Mouse (Mus musculus) embryonic fibroblast, embryonic 13.5 days (primary cell): ENCODE data around the gene Vmn1r237. TPM values are rescaled to one million over a fixed set of nuclear protein-coding genes. Genes with fewer than 3 reads are reported as not detected.

Source experiments
- H3K27ac ChIP-seq: 2 replicates; pipeline ENCODE4 v1.5.1; 2012; ENCODE audit warnings: low read length, control low read depth, inconsistent platforms; ENCODE audit not compliant: insufficient read depth
- H3K4me1 ChIP-seq: 2 replicates; pipeline ENCODE4 v1.6.1; 2011; ENCODE audit warnings: low read length; ENCODE audit not compliant: control insufficient read depth, insufficient read depth
- H3K4me3 ChIP-seq: 2 replicates; pipeline ENCODE4 v1.5.1; 2011; ENCODE audit warnings: mild to moderate bottlenecking, control low read depth, low read length; ENCODE audit not compliant: insufficient read depth
- CTCF ChIP-seq: IDR thresholded peaks from 2 replicates; pipeline ENCODE4 v1.5.1; 2011; ENCODE audit warnings: mild to moderate bottlenecking, control low read depth, low read length, moderate library complexity, borderline replicate concordance; ENCODE audit not compliant: insufficient read depth
- POLR2A ChIP-seq: IDR thresholded peaks from 2 replicates; pipeline ENCODE4 v1.6.1; 2011; ENCODE audit warnings: low read depth, mild to moderate bottlenecking, control low read depth, low read length, moderate library complexity
- polyA plus RNA-seq: library from polyadenylated mRNA; stranded (reverse); fragments of >200 nt; gene quantifications from 2 replicates; pipeline ENCODE4 v1.2.4, GENCODE M21; 2011; ENCODE audit warnings: low read depth; ENCODE audit not compliant: missing spikeins, insufficient read length

Gene Vmn1r237
- polyA plus RNA-seq: not detected in 2 replicates

GRCm38 (mm10) chr17:21311565-21311964, at the start of gene Vmn1r237:
Vmn1r237 (plus strand) TSS chr17:21311865.
- TF ChIP-seq POLR2A: no peak
- no peak for TF ChIP-seq CTCF
- no peak within 1 kb of the TSS for H3K4me3 ChIP-seq

GRCm38 (mm10) chr17:21272103-21272502, 39.6 kb upstream of the Vmn1r237 start:
- TF ChIP-seq POLR2A: no peak
- TF ChIP-seq CTCF: no peak
- no peaks in the 10 kb centered on the region for H3K4me1 ChIP-seq
- H3K27ac ChIP-seq: no peak overlapping the region
- H3K4me3 ChIP-seq: no peak overlapping the region

More at GRCm38 (mm10) chr17:21311565-21311964, at the start of gene Vmn1r237:
- Histone ChIP-seq H3K4me1 (no peaks in the 10 kb centered on the region), H3K27ac (no peak within 1 kb of the TSS)

GRCm38 (mm10) chr17:21282642-21283041, 29.0 kb upstream of the Vmn1r237 start, which contains the start of gene Vmn1r236:
Vmn1r236 (plus strand) TSS chr17:21282942.
- H3K27ac ChIP-seq: no peak within 1 kb of the TSS
- TF ChIP-seq CTCF: no peak
- TF ChIP-seq POLR2A: no peak
- H3K4me3 ChIP-seq: no peak within 1 kb of the TSS
- no peaks in the 10 kb centered on the region for H3K4me1 ChIP-seq

GRCm38 (mm10) chr17:21284395-21284794, 27.3 kb upstream of the Vmn1r237 start:
- H3K4me1 ChIP-seq: no peaks in the 10 kb centered on the region
- TF ChIP-seq CTCF (no peak), POLR2A (no peak)
- no peak overlapping the region for H3K4me3 ChIP-seq
- no peak overlapping the region for H3K27ac ChIP-seq

GRCm38 (mm10) chr17:21289695-21290094, 22.0 kb upstream of the Vmn1r237 start:
- Histone ChIP-seq H3K27ac (no peak overlapping the region), H3K4me3 (no peak overlapping the region), H3K4me1 (no peaks in the 10 kb centered on the region)
- TF ChIP-seq CTCF (no peak), POLR2A (no peak)

Other genes starting within 250 kb of the Vmn1r237 start
- not detected in 2 replicates for gene Vmn1r234, start 85.8 kb upstream of the Vmn1r237 start, polyA plus RNA-seq
- not detected in 2 replicates for gene Vmn1r235, start 55.5 kb upstream of the Vmn1r237 start, polyA plus RNA-seq
- not detected in 2 replicates for gene Vmn1r236, start 28.9 kb upstream of the Vmn1r237 start, polyA plus RNA-seq
- gene Zfp677, start 71.9 kb downstream of the Vmn1r237 start, polyA plus RNA-seq: 3.1 and 5.4 TPM in 2 replicates
- 3.6 and 5.3 TPM in 2 replicates for gene Zfp54, start 111.4 kb downstream of the Vmn1r237 start, polyA plus RNA-seq
- 10.7 and 14.5 TPM in 2 replicates for gene Zfp51, start 138.5 kb downstream of the Vmn1r237 start, polyA plus RNA-seq
- 10.8 and 14.7 TPM in 2 replicates for gene Zfp53, start 177.1 kb downstream of the Vmn1r237 start, polyA plus RNA-seq
- 17.9 and 29.4 TPM in 2 replicates for gene Zfp52, start 223.7 kb downstream of the Vmn1r237 start, polyA plus RNA-seq